Mouse (Mus musculus) v-Abl transformed pro-B cells (cell line): ENCODE results near the gene Arhgef12.

Experiments
- in situ Hi-C, 2 experiments: fragments of 400-800 bp; cut with MboI; formaldehyde crosslinking; loops; one replicate each; pipeline ENCODE4 v1.15.1; 2025; ENCODE audit not compliant: unreplicated experiment in 2 of 2

The Arhgef12 gene

GRCm38 (mm10) chr9:43085686-43086285, 21.3 kb downstream of the Arhgef12 start:
- in situ Hi-C loops: no loop called here

- in situ Hi-C loops: no loop called here
These were observed 22.3 kb downstream of the Arhgef12 start for GRCm38 (mm10) chr9:43084496-43085362.

GRCm38 (mm10) chr9:43083441-43084055, 23.5 kb downstream of the Arhgef12 start:
- in situ Hi-C loops: no loop called here

DNA sequence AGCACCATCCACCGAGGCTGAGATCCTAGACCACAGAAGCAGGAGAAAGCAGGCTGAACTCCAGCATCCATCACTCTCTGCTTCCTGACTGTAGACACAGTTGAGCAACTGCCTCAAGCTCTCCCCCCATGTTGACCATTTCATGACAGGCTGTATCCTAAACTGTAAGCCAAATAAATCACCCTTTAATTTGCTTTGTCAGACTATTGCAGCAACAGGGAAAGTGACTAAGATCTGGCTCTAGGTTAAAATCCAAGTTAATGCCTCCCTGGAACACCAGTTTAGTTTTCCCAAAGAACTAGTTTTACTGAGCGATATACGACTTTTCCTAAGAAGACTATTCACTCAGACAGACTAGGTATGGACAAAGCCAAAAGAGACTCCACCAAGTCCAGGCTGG, 28.3 kb downstream of the Arhgef12 start:
- in situ Hi-C loops: no loop called here

DNA sequence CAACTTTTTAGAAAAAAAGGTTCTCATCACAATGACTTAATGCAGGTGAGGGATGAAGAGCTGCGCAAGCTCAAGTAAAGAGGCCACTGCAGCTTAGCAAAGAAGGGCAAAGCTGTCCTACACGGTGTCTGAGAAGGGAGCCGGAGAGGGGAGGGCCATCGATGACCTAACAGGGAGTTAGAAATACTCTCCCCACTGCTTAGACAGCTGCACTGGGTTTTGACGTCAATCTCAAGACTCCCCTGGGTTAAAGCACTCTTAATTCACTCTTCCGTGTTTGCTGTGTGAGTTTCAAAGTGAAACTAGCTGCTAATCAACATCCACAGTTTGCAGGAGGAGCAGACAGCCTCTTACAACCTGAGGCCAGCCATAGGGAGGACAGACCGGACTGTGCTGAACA, 30.9 kb downstream of the Arhgef12 start:
- in situ Hi-C loops: no loop called here

DNA sequence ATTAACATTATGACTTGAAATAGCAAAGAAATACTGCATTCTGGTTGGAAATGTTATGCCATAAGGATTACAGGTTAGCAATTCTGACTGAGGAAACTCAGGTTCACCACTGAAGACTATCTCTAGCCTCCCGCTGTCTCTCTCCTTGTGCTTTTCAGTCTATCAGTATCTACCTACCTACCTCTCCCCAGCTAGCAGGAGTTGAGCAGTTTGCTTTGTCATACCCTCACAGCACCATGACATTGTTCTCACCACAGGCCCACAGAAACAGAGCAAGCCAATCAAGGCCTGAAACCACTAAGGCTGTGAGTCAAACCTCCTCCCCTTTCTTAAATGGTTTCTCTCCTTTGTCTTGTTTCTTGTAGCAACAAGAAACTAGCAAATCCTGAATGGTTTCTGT, 32.4 kb downstream of the Arhgef12 start:
- in situ Hi-C loops: no loop called here

DNA sequence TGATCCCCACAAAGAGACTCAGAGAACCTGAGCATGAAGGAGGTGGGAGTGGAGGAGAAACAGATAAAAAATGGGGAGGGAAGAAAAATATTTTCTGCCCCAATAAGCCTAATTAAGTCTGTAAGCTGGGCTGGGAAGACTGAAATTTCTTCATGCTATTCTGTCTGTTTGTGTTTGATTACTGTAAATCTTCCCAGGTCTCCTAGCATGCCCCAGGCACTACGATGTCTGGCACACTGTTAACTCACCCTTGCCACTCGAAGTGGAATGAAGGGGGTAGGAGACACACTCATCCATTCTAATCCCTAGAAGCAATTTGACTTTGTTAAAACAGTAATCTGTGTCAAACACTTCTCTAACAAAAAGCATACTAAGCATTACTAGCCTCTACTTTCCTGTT, 35.3 kb downstream of the Arhgef12 start:
- in situ Hi-C loops: no loop called here

- in situ Hi-C loops: no loop called here
These were observed 35.9 kb downstream of the Arhgef12 start for GRCm38 (mm10) chr9:43071176-43071575.

DNA sequence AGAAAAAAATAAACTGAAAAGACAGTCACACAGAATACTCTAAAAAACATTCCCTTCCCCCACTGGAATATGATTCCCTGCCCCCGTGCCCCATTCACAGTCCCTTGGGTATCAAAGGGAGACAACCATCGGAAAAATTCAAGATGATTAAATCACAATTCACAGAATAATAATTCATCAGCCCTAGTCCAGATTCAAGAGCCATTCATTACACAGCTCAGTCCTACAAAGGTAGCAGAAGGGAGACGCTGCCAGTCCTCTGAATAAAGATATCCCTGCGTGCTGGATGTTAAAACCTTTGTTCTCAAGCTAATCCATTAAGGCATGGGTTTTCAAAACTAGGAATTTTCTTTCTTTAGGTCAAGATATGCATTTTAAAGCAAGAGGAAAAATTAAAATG, 36.5 kb downstream of the Arhgef12 start:
- in situ Hi-C loops: no loop called here

DNA sequence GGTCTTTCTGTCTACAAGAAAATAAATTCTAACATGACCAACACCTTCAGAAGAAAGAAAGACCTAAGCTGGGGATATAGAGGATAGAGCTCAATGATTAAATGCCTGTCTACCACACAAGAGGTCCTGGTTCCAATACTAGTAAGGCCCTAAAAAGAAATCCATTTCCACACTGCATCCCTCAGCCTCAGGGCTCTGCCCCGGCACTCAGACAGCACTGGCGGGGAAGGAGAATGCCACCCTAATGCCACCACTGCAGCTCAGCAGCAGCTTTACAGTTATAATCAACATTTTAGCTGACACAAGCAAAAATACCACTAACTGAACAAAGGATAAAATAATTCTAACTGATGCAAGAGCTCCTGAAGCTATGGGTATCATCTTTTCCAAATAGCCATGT, 36.9 kb downstream of the Arhgef12 start:
- in situ Hi-C loops: no loop called here

GRCm38 (mm10) chr9:43067896-43068295, 39.1 kb downstream of the Arhgef12 start:
- in situ Hi-C loops: no loop called here

GRCm38 (mm10) chr9:43065231-43065630, 41.8 kb downstream of the Arhgef12 start:
- in situ Hi-C loops: no loop called here

GRCm38 (mm10) chr9:43061545-43061944, 45.5 kb downstream of the Arhgef12 start:
- in situ Hi-C loops: no loop called here

- in situ Hi-C loops: no loop called here
These were observed 56.6 kb downstream of the Arhgef12 start for GRCm38 (mm10) chr9:43050391-43050790.

- in situ Hi-C loops: no loop called here
These were observed 62.6 kb downstream of the Arhgef12 start for GRCm38 (mm10) chr9:43044481-43044880.

- in situ Hi-C loops: no loop called here
These were observed 68.6 kb downstream of the Arhgef12 start for GRCm38 (mm10) chr9:43038466-43038865.

DNA sequence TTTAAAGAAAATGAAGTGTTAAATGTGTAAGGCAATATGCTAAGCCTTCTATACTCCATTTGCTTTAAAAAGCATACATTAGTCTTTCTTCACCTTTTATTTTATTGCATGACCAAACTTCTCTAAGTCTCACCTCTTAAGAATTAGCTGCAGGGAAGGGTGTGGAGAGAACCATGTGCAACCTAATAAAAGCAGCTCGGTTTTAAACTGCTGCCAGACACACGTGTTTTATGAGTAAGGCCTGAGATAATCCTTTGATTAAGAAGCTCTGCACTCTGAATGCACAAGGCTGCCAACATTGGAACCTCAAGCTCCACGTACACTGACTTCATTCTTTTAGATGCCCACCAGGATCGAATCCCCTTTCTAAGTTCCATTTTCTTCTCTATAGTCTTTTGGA, 71.8 kb downstream of the Arhgef12 start:
- in situ Hi-C loops: no loop called here

DNA sequence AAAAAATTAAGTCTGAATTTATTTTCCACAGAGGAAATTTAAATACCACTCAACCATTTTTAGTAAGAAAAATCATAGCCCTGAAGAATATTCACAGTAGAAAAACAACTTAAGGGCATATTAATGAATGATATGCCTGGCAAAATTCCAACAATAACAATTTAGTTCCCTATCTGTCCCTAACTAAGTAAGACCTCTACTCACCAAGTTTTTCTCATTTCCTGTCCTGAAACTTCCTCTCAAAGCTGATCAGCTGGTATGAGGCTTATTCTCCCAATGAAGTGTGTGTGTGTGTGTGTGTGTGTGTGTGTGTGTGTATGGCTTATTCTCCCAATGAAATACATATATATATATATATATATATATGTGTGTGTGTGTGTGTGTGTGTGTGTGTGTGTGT, 72.8 kb downstream of the Arhgef12 start:
- in situ Hi-C loops: no loop called here

DNA sequence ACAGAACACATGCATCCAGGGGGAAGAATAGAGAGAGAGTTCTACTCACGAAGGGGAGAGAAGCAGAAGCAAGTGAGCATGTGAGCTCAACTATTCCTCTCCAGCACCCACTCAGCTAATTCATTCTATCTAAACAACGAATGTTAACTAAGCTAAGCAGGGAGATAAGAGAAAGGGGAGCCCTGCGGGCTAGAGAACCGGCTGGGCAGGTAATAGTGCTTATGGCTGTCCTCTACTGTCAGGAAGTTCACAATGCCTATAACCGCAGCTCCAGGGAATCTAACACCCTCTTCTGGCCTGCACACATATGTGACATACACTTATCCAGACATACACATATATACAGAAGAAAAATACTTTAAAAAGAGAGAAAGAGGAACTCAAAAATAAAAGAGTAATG, 79.3 kb downstream of the Arhgef12 start:
- in situ Hi-C loops: no loop called here

GRCm38 (mm10) chr9:43021515-43022251, 85.4 kb downstream of the Arhgef12 start:
- in situ Hi-C loops: loop anchor here in 1 of 2 experiments (25.0 kb wide), 1 partner anchor 941 kb away; no protein-coding TSS in a partner anchor

DNA sequence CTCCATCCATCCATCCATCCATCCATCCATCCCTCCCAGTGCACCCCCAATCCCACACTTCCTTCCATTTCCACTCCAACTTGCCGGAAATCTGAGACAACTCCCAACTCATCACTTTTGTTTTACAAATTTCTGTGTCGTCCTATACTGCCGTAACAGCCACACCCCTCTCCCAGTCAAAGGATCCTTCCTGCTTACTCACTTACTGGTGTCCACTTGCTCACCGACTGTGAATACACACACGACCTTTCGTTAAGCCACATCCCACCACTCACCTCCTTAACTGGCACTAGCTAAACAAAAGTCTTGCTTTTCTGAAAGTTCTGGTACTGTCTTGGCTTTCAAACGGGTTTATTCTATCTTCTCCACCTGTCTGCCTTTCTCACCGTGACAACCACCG, 87.4 kb downstream of the Arhgef12 start:
- in situ Hi-C loops: loop anchor here in 1 of 2 experiments (25.0 kb wide), 1 partner anchor 943 kb away; no protein-coding TSS in a partner anchor
